Mouse (Mus musculus) cortical plate, adult 2 months (tissue): ENCODE measurements at regions not wholly inside any gene's neighbourhood (a gene's known extent, or its start where the extent isn't known, plus 50 kb on each side); places are given as distances from the start of the nearest gene placed in this dataset.

Source experiments
- CTCF ChIP-seq: fragments of 200-500 bp; IDR thresholded peaks from 2 replicates; pipeline ENCODE4 v1.5.1; 2011; ENCODE audit warnings: mild to moderate bottlenecking, control low read depth, low read length; ENCODE audit not compliant: insufficient read depth; ENCODE audit errors: extremely low read depth
- POLR2A ChIP-seq: fragments of 200-500 bp; IDR thresholded peaks from 2 replicates; pipeline ENCODE4 v1.6.1; 2011; ENCODE audit warnings: mild to moderate bottlenecking, low read length, control low read depth; ENCODE audit not compliant: insufficient read depth; ENCODE audit errors: extremely low read depth

- TF ChIP-seq CTCF (no peak), POLR2A (no peak)
These were observed 57.9 kb upstream of the Galnt15 start for GRCm38 (mm10) chr14:31970851-31971250.
